Mouse (Mus musculus) left cerebral cortex, postnatal 25 days (tissue): ENCODE results near the gene Pus3. TPM values are rescaled to one million over a fixed set of nuclear protein-coding genes. Genes with fewer than 3 reads are reported as not detected.
"Not testable (repeated sequence)": the region's sequence is repeated elsewhere in the genome, so short reads cannot be mapped to it uniquely, and the experiment has no call there.

ENCODE experiments used
- DNase-seq, 2 experiments: peaks; one replicate each; pipeline ENCODE4 v3.0.0; 2022; ENCODE audit warnings: low spot score in 2 of 2, mixed read lengths in 1 of 2
- intact Hi-C: fragments of 180-260 bp; cut with DNase I; formaldehyde crosslinking; loops from one replicate; pipeline ENCODE4 v1.15.1; 2025
- total RNA-seq, 2 experiments: library from RNA; stranded (reverse); gene quantifications; 2 replicates each; pipeline ENCODE4 v1.2.3; 2021

The Pus3 gene
- total RNA-seq, 2 experiments from 2014 or later = 12.5 to 13.3 TPM

- DNase-seq = no peak
- intact Hi-C loops = no loop called here
Measured at GRCm38 (mm10) chr9:35611841-35612240, 53.4 kb downstream of the Pus3 start, which contains the start of gene Pate4. Pate4 (minus strand) TSS chr9:35611941.

- no peak for DNase-seq
- intact Hi-C loops = no loop called here
Measured at GRCm38 (mm10) chr9:35614005-35614404, 55.6 kb downstream of the Pus3 start.

- intact Hi-C loops, DNase-seq: not testable (repeated sequence)
Measured at GRCm38 (mm10) chr9:35616784-35617183, 58.4 kb downstream of the Pus3 start.

Other genes starting within 250 kb of the Pus3 start
- 1 to 10 TPM; 7.4 to 7.7 TPM for gene Cdon, start 137.5 kb upstream of the Pus3 start, total RNA-seq
- gene Gm1113, start 40.3 kb upstream of the Pus3 start, total RNA-seq = not detected
- 10 to 100 TPM; 14.1 to 14.6 TPM for gene Ddx25, start 67 bp upstream of the Pus3 start, total RNA-seq
- under 1 TPM; 0.55 to 0.87 TPM for gene Pate2, start 11.7 kb downstream of the Pus3 start, total RNA-seq
- 1 to 10 TPM; 7.8 to 7.9 TPM for gene Hyls1, start 11.8 kb downstream of the Pus3 start, total RNA-seq
- not detected for gene Pate4, start 53.3 kb downstream of the Pus3 start, total RNA-seq
- not detected for gene Pate3, start 89.6 kb downstream of the Pus3 start, total RNA-seq
- not detected for gene Pate1, start 128.8 kb downstream of the Pus3 start, total RNA-seq
- gene Gm17677, start 182.5 kb downstream of the Pus3 start, total RNA-seq = not detected
- gene Gm17727, start 219.5 kb downstream of the Pus3 start, total RNA-seq = not detected
- not detected for gene Gm27235, start 231.5 kb downstream of the Pus3 start, total RNA-seq
- gene D730048I06Rik, start 231.5 kb downstream of the Pus3 start, total RNA-seq = not detected